Mouse (Mus musculus) heart, postnatal 0 days (tissue): ENCODE data around the gene Nup43. TPM values are rescaled to one million over a fixed set of nuclear protein-coding genes. Genes with fewer than 3 reads are reported as not detected.

Source experiments
- ATAC-seq: fragments of 200-750 bp; cut with Nextera tagmentation; 2 replicates; pipeline ENCODE4 v1.8.0; 2017; ENCODE audit warnings: low read depth, moderate number of reproducible peaks, moderate library complexity; ENCODE audit not compliant: insufficient read depth
- DNase-seq: peaks from one replicate; pipeline ENCODE4 v3.0.0-alpha.2; 2016; ENCODE audit warnings: low spot score
- H3K27ac ChIP-seq: fragments of 300-500 bp; sonication (generic); 2 replicates; pipeline ENCODE4 v1.5.1; 2014; ENCODE audit warnings: low read depth, mild to moderate bottlenecking
- H3K27me3 ChIP-seq: fragments of 300-500 bp; sonication (generic); 2 replicates; pipeline ENCODE4 v1.6.1; 2014; ENCODE audit warnings: low read length, mixed read lengths; ENCODE audit not compliant: control insufficient read depth, insufficient read depth
- H3K36me3 ChIP-seq: fragments of 300-500 bp; sonication (generic); replicated peaks from 2 replicates; pipeline ENCODE4 v1.6.1; 2014; ENCODE audit warnings: low read length, mixed read lengths; ENCODE audit not compliant: control insufficient read depth, insufficient read depth
- H3K4me1 ChIP-seq: fragments of 300-500 bp; sonication (generic); 2 replicates; pipeline ENCODE4 v1.6.1; 2014; ENCODE audit warnings: antibody characterized with exemption; ENCODE audit not compliant: control insufficient read depth, insufficient read depth
- H3K4me2 ChIP-seq: fragments of 300-500 bp; sonication (generic); 2 replicates; pipeline ENCODE4 v1.6.1; 2014; ENCODE audit warnings: low read depth, mild to moderate bottlenecking, low read length, moderate library complexity
- H3K4me3 ChIP-seq: fragments of 300-500 bp; sonication (generic); 2 replicates; pipeline ENCODE4 v1.5.1; 2014; ENCODE audit warnings: low read depth, low read length
- H3K9ac ChIP-seq: fragments of 300-500 bp; sonication (generic); replicated peaks from 2 replicates; pipeline ENCODE4 v1.6.1; 2014; ENCODE audit warnings: low read depth, low read length, mixed read lengths
- H3K9me3 ChIP-seq: fragments of 300-500 bp; sonication (generic); replicated peaks from 2 replicates; pipeline ENCODE4 v1.6.1; 2016; ENCODE audit warnings: low read length; ENCODE audit not compliant: control insufficient read depth
- CTCF ChIP-seq: IDR thresholded peaks from 2 replicates; pipeline ENCODE4 v1.5.1; 2016; ENCODE audit warnings: antibody characterized with exemption, control low read depth, low read depth
- EP300 ChIP-seq: IDR thresholded peaks from 2 replicates; pipeline ENCODE4 v1.6.1; 2016; ENCODE audit warnings: antibody characterized with exemption, low read depth
- WGBS: fragments of 180-500 bp; shearing (Covaris S2); extraction: QIAGEN DNeasy Blood & Tissue Kit; methylation state at CpG from one replicate; pipeline ENCODE4 v1.1.7; 2014; 5-methylcytosine and 5-hydroxymethylcytosine counted together
- polyA plus RNA-seq: library from polyadenylated mRNA; unstranded; fragments of >200 nt; fragmentation: Nextera tagmentation; extraction: Ambion mirVana; gene quantifications from 2 replicates; pipeline ENCODE4 v1.2.1, GENCODE M21; 2015
- total RNA-seq: library from RNA; depleted of rRNA; stranded (reverse); fragments of >200 nt; gene quantifications from 2 replicates; pipeline ENCODE4 v1.2.3, GENCODE M21; 2014; ENCODE audit warnings: low replicate concordance

Nup43 gene
- total and polyA plus RNA-seq, 2 experiments from 2014 or later: 2.6 to 16.7 TPM

GRCm38 (mm10) chr10:7629092-7629491, 38.2 kb upstream of the Nup43 start:
- DNase-seq: peak; percentile 45
- peak overlapping the region; percentile 57 for H3K27ac ChIP-seq
- ATAC-seq: peak; percentile 58
- no peak overlapping the region for H3K4me2 ChIP-seq
- H3K9ac ChIP-seq: no peak overlapping the region
- no peaks in the 10 kb centered on the region for H3K27me3 ChIP-seq
- no peaks in the 10 kb centered on the region for H3K9me3 ChIP-seq
- 0 out of 2 replicates have a peak, but pooled peaks cover 18% of the 10 kb centered on the region for H3K36me3 ChIP-seq
- WGBS: 30% methylated on average over 4 of the region's 4 CpGs
- no peak for TF ChIP-seq CTCF
- no peak for TF ChIP-seq EP300
- H3K4me3 ChIP-seq: no peak overlapping the region
- H3K4me1 ChIP-seq: peaks cover 35% of the 10 kb centered on the region

- H3K9me3 ChIP-seq: no peaks in the 10 kb centered on the region
- H3K27me3 ChIP-seq: no peaks in the 10 kb centered on the region
- no peak overlapping the region for H3K4me2 ChIP-seq
- no peak overlapping the region for H3K4me3 ChIP-seq
- ATAC-seq (no peak), DNase-seq (no peak)
- H3K9ac ChIP-seq: no peak overlapping the region
- 0 out of 2 replicates have a peak, but pooled peaks cover 18% of the 10 kb centered on the region for H3K36me3 ChIP-seq
- TF ChIP-seq CTCF: no peak
- TF ChIP-seq EP300: no peak
- no peak overlapping the region for H3K27ac ChIP-seq
- peaks cover 35% of the 10 kb centered on the region for H3K4me1 ChIP-seq
- WGBS: 86% methylated on average over 5 of the region's 5 CpGs
Measured at GRCm38 (mm10) chr10:7630286-7630685, 37.0 kb upstream of the Nup43 start.

- peak; percentile 33 for DNase-seq
- H3K27ac ChIP-seq: no peak overlapping the region
- no peak for TF ChIP-seq EP300
Measured at GRCm38 (mm10) chr10:7630951-7631720, 36.2 kb upstream of the Nup43 start.

GRCm38 (mm10) chr10:7640366-7640765, 26.9 kb upstream of the Nup43 start:
- Histone ChIP-seq H3K4me1 (no peaks in the 10 kb centered on the region), H3K9ac (no peak overlapping the region), H3K4me3 (no peak overlapping the region), H3K36me3 (peaks cover 68% of the 10 kb centered on the region), H3K27ac (no peak overlapping the region), H3K9me3 (no peaks in the 10 kb centered on the region), H3K27me3 (no peaks in the 10 kb centered on the region), H3K4me2 (no peak overlapping the region)
- ATAC-seq (no peak), DNase-seq (no peak)
- no peak for TF ChIP-seq CTCF
- WGBS: 98% methylated on average over 12 of the region's 12 CpGs

More at GRCm38 (mm10) chr10:7630951-7631720, 36.2 kb upstream of the Nup43 start:
- Histone ChIP-seq H3K4me2 (no peak overlapping the region), H3K4me1 (peaks cover 35% of the 10 kb centered on the region), H3K27me3 (no peaks in the 10 kb centered on the region), H3K36me3 (0 out of 2 replicates have a peak, but pooled peaks cover 18% of the 10 kb centered on the region), H3K4me3 (no peak overlapping the region), H3K9me3 (no peaks in the 10 kb centered on the region), H3K9ac (no peak overlapping the region)
- ATAC-seq: peak; percentile 67
- WGBS: 46% methylated on average over 16 of the region's 16 CpGs

GRCm38 (mm10) chr10:7645911-7646310, 21.4 kb upstream of the Nup43 start:
- ATAC-seq (no peak), DNase-seq (no peak)
- Histone ChIP-seq H3K9me3 (no peaks in the 10 kb centered on the region), H3K36me3 (peaks cover 62% of the 10 kb centered on the region), H3K4me2 (no peak overlapping the region), H3K4me1 (no peaks in the 10 kb centered on the region), H3K27me3 (no peaks in the 10 kb centered on the region), H3K9ac (no peak overlapping the region), H3K27ac (no peak overlapping the region), H3K4me3 (no peak overlapping the region)
- 80% methylated on average over 2 of the region's 2 CpGs for WGBS
- no peak for TF ChIP-seq CTCF
- no peak for TF ChIP-seq EP300

GRCm38 (mm10) chr10:7649059-7649458, 18.2 kb upstream of the Nup43 start:
- H3K27ac ChIP-seq: 0 out of 2 replicates have a peak overlapping the region, but pooled peaks have one; percentile 14
- no peak for DNase-seq
- WGBS: 45% methylated on average over 4 of the region's 4 CpGs

More at GRCm38 (mm10) chr10:7649059-7649458, 18.2 kb upstream of the Nup43 start:
- Histone ChIP-seq H3K36me3 (peaks cover 36% of the 10 kb centered on the region), H3K27me3 (no peaks in the 10 kb centered on the region), H3K9me3 (no peaks in the 10 kb centered on the region), H3K4me1 (no peaks in the 10 kb centered on the region), H3K4me3 (no peak overlapping the region), H3K9ac (no peak overlapping the region), H3K4me2 (no peak overlapping the region)
- ATAC-seq: peak; percentile 53; the same call in 1 of the 2 replicates
- TF ChIP-seq CTCF (no peak), EP300 (no peak)
